In genomic region chr6:54464926-54465325, GRCm38 (mm10) we compare ENCODE assay signal across 22 mouse cellular contexts. TPM values are rescaled to one million over a fixed set of nuclear protein-coding genes. Genes with fewer than 3 reads are reported as not detected.
"Had no signal": no experiment of that assay in that cellular context is flagged by ENCODE, and none has a peak within 500 bp of the region (broad histone marks: within the 10 kb centered on the region; RNA-seq: fewer than 3 reads in every experiment).

No protein-coding gene starts in this region.

- ATAC-seq: liver, postnatal 0 days; lung, postnatal 0 days; midbrain, embryonic 15.5 days had no signal

- H3K27ac ChIP-seq: kidney, postnatal 0 days; layer of hippocampus, adult 2 months; limb, embryonic 10.5 days; limb, embryonic 13.5 days; liver, embryonic 14.5 days; macrophage; midbrain, embryonic 12.5 days; midbrain, embryonic 15.5 days; neural tube, embryonic 12.5 days; neural tube, embryonic 15.5 days; stomach, postnatal 0 days had no signal

- H3K27me3 ChIP-seq: midbrain, embryonic 12.5 days; midbrain, embryonic 15.5 days; neural tube, embryonic 12.5 days; neural tube, embryonic 15.5 days had no signal

- H3K4me1 ChIP-seq: limb, embryonic 10.5 days; neural tube, embryonic 12.5 days had no signal

- H3K9ac ChIP-seq: limb, embryonic 13.5 days; liver, embryonic 14.5 days; liver, postnatal 0 days; lung, embryonic 14.5 days; midbrain, embryonic 12.5 days; midbrain, embryonic 15.5 days; neural tube, embryonic 12.5 days; neural tube, embryonic 15.5 days had no signal

- H3K9me3 ChIP-seq: limb, embryonic 10.5 days; limb, embryonic 13.5 days; midbrain, embryonic 12.5 days; midbrain, embryonic 15.5 days; neural tube, embryonic 12.5 days; neural tube, embryonic 15.5 days had no signal

- DNase-seq: kidney, postnatal 25 days; layer of hippocampus, adult 9-11 months; liver, postnatal 0 days; lung, embryonic 14.5 days; right cerebral cortex, adult 18-20 months; right cerebral cortex, postnatal 14 days; right cerebral cortex, postnatal 4 days; thymus, adult 18-20 months; thymus, postnatal 36 days had no signal

- H3K4me2 ChIP-seq: limb, embryonic 13.5 days; liver, embryonic 11.5 days; lung, embryonic 14.5 days; midbrain, embryonic 12.5 days; midbrain, embryonic 15.5 days; neural tube, embryonic 12.5 days; neural tube, embryonic 15.5 days had no signal

- H3K36me3 ChIP-seq: limb, embryonic 10.5 days; limb, embryonic 13.5 days; midbrain, embryonic 12.5 days; midbrain, embryonic 15.5 days; neural tube, embryonic 12.5 days; neural tube, embryonic 15.5 days had no signal

- H3K4me3 ChIP-seq: layer of hippocampus, adult 2 months; limb, embryonic 10.5 days; limb, embryonic 13.5 days; midbrain, embryonic 12.5 days; midbrain, embryonic 15.5 days; neural tube, embryonic 12.5 days; neural tube, embryonic 15.5 days had no signal

RNA-seq across cellular contexts. Expression of gene Wipf3, which starts 35.5 kb away (rescaled TPM):
- polyA plus RNA-seq: macrophage had no signal
